Mouse (Mus musculus): ENCODE data around the gene 1700125H20Rik.

DNA sequence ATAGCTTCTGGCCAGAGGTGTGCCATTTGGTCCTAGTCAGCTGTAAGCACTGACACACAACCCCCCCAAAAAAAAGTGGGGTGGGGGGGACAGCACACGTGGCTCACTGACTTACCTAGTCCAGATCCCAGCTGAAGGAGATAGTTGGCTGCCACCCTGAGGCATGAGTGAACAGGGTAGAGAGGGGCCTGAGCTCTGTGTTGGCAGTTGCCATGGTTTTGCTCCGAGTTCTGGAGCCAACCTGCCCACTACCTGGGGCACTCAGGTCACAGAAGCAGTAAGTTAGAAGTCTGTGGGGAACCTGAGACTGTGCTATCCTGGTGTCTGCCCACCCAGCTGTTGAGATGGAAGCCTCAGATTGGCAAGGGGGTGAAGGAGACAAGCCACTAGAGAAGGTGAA is 629 bp downstream of the 1700125H20Rik start:
- no peak for TF ChIP-seq POLR2A (IDR thresholded peaks at IDR 0.05; ENCODE audit: extremely low read depth, insufficient read depth, low read length)
- no peak for TF ChIP-seq CTCF (IDR thresholded peaks at IDR 0.05; ENCODE audit: low read depth, low read length)
